Mouse (Mus musculus) limb, embryonic 11.5 days (tissue): Measurements from ENCODE around the gene Rel. TPM values are rescaled to one million over a fixed set of nuclear protein-coding genes. Genes with fewer than 3 reads are reported as not detected.
"Not testable (repeated sequence)": the region's sequence is repeated elsewhere in the genome, so short reads cannot be mapped to it uniquely, and the experiment has no call there.

Experiments
- ATAC-seq: fragments of 200-750 bp; cut with Nextera tagmentation; 2 replicates; pipeline ENCODE4 v1.8.0; 2017; ENCODE audit warnings: low read depth; ENCODE audit not compliant: insufficient number of reproducible peaks, low FRiP score, low TSS enrichment
- DNase-seq: peaks from one replicate; pipeline ENCODE4 v3.0.0-alpha.2; 2015; ENCODE audit warnings: low spot score
- H3K27ac ChIP-seq: fragments of 300-500 bp; sonication (generic); replicated peaks from 2 replicates; pipeline ENCODE4 v1.5.1; 2014; ENCODE audit warnings: low read depth, mild to moderate bottlenecking, low read length
- H3K27me3 ChIP-seq: fragments of 300-500 bp; sonication (generic); 2 replicates; pipeline ENCODE4 v1.6.1; 2014; ENCODE audit warnings: mild to moderate bottlenecking, low read length, mixed read lengths; ENCODE audit not compliant: control insufficient read depth, insufficient read depth
- H3K36me3 ChIP-seq: fragments of 300-500 bp; sonication (generic); 2 replicates; pipeline ENCODE4 v1.6.1; 2014; ENCODE audit warnings: mild to moderate bottlenecking, low read length, moderate library complexity, mixed read lengths; ENCODE audit not compliant: control insufficient read depth, insufficient read depth
- H3K4me1 ChIP-seq: fragments of 300-500 bp; sonication (generic); 2 replicates; pipeline ENCODE4 v1.6.1; 2014; ENCODE audit warnings: low read length, mixed read lengths; ENCODE audit not compliant: control insufficient read depth, insufficient read depth
- H3K4me2 ChIP-seq: fragments of 300-500 bp; sonication (generic); 2 replicates; pipeline ENCODE4 v1.6.1; 2014; ENCODE audit warnings: low read depth, mild to moderate bottlenecking, moderate library complexity; ENCODE audit not compliant: severe bottlenecking
- H3K4me3 ChIP-seq: fragments of 300-500 bp; sonication (generic); 2 replicates; pipeline ENCODE4 v1.5.1; 2014; ENCODE audit warnings: low read depth, low read length
- H3K9ac ChIP-seq: fragments of 300-500 bp; sonication (generic); 2 replicates; pipeline ENCODE4 v1.6.1; 2014; ENCODE audit warnings: mild to moderate bottlenecking, low read length
- H3K9me3 ChIP-seq: fragments of 300-500 bp; sonication (generic); 2 replicates; pipeline ENCODE4 v1.6.1; 2016; ENCODE audit warnings: low read length; ENCODE audit not compliant: control insufficient read depth
- WGBS: fragments of 180-500 bp; shearing (Covaris S2); extraction: QIAGEN DNeasy Blood & Tissue Kit; methylation state at CpG from one replicate; pipeline ENCODE4 v1.1.7; 2014; 5-methylcytosine and 5-hydroxymethylcytosine counted together
- polyA plus RNA-seq: library from polyadenylated mRNA; unstranded; fragments of >200 nt; fragmentation: Nextera tagmentation; extraction: Ambion mirVana; gene quantifications from 2 replicates; pipeline ENCODE4 v1.2.1, GENCODE M21; 2014

Rel gene
- 0.88 and 0.93 TPM in 2 replicates for polyA plus RNA-seq

DNA sequence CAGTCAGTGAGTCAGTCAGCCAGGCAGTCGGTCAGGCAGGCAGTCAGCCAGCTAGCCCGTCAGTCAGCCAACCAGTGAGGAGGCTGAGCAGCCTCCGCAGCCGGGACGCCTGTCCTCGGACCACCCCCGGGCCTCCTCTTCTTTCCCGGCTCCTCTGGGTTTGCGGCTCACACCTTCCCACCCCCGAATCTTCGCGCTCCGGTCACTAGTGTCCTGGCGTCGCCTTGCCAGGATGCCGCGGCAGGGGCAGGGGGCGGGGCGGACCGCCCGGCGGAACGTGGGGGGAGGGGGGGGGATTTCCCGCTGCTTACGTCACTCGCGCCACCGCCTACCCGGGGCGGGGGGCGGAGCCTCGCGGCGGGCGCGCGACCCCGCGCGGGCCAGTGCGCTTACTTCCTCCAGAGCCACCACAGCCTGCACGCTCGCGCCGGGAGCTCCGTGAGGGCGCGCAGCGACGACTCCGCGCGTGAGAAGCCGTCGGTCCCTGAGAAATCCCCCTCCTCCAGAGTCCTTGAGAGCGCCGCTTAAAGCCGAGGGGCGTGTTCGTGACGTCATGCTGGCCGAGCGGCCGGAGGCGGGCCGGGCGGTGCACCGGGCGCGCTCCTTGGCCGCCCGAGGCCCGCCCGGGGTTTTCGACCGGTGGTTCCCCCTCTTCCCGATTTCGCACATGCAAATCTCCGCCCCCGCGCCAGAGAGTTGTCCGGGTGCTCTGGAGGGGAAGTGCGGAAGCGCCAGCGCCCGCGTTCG is at the start of gene Rel:
Gene Rel (minus strand): TSS at position 211 of the 747 bp plus-strand sequence.
- H3K4me1 ChIP-seq = 0 out of 2 replicates have a peak, but pooled peaks cover 2% of the 10 kb centered on the region
- H3K27me3 ChIP-seq = no peaks in the 10 kb centered on the region
- H3K4me2 ChIP-seq = peak within 1 kb of the TSS; percentile 49
- peak within 1 kb of the TSS; percentile 66 for H3K4me3 ChIP-seq
- DNase-seq (peak; percentile 88), ATAC-seq (peak; percentile 91)
- under 1% methylated on average over 73 of the region's 88 CpGs for WGBS
- H3K9ac ChIP-seq = peak within 1 kb of the TSS; percentile 73
- no peaks in the 10 kb centered on the region for H3K36me3 ChIP-seq
- peak within 1 kb of the TSS; percentile 80 for H3K27ac ChIP-seq
- H3K9me3 ChIP-seq = no peaks in the 10 kb centered on the region

DNA sequence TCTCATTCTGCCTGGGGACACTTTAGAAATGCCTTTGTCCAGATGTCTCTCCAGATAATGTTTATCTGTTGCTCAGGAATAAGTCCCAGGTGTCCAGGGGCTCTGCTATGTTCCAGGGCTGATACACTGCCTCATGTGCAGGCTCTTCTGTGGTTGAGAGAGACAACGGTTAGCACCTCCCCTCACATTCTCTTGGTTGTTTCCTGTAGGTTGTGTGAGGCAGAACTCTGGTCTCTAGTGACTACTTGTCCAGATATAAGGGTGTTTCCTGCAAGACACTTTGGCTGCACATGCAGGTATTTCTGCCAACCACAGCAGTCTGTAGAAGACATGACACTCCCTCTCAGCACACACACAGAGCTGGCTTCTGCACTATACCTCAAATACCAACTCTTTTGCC is 48.0 kb upstream of the Rel start:
- H3K4me2 ChIP-seq = no peak overlapping the region
- H3K27me3 ChIP-seq = no peaks in the 10 kb centered on the region
- H3K27ac ChIP-seq = no peak overlapping the region
- 87% methylated on average over 1 of the region's 1 CpGs for WGBS
- DNase-seq (no peak), ATAC-seq (no peak)
- H3K4me1 ChIP-seq = no peaks in the 10 kb centered on the region
- no peaks in the 10 kb centered on the region for H3K36me3 ChIP-seq
- no peak overlapping the region for H3K4me3 ChIP-seq
- H3K9ac ChIP-seq = no peak overlapping the region
- no peaks in the 10 kb centered on the region for H3K9me3 ChIP-seq

GRCm38 (mm10) chr11:23810741-23811140 is 40.0 kb upstream of the Rel start:
- no peak overlapping the region for H3K4me3 ChIP-seq
- no peaks in the 10 kb centered on the region for H3K36me3 ChIP-seq
- no peak overlapping the region for H3K9ac ChIP-seq
- DNase-seq (no peak), ATAC-seq (no peak)
- no peak overlapping the region for H3K27ac ChIP-seq
- H3K4me2 ChIP-seq = no peak overlapping the region
- WGBS = 62% methylated on average over 2 of the region's 2 CpGs
- H3K9me3 ChIP-seq = no peaks in the 10 kb centered on the region
- no peaks in the 10 kb centered on the region for H3K4me1 ChIP-seq
- no peaks in the 10 kb centered on the region for H3K27me3 ChIP-seq

- DNase-seq (no peak), ATAC-seq (no peak)
- no peaks in the 10 kb centered on the region for H3K27me3 ChIP-seq
- H3K9me3 ChIP-seq = no peaks in the 10 kb centered on the region
- H3K4me3 ChIP-seq = no peak overlapping the region
- H3K9ac ChIP-seq = no peak overlapping the region
- no peaks in the 10 kb centered on the region for H3K36me3 ChIP-seq
- WGBS = 70% methylated on average over 3 of the region's 3 CpGs
- no peak overlapping the region for H3K4me2 ChIP-seq
- no peaks in the 10 kb centered on the region for H3K4me1 ChIP-seq
- no peak overlapping the region for H3K27ac ChIP-seq
Measured at GRCm38 (mm10) chr11:23805716-23806115, 34.9 kb upstream of the Rel start.

- H3K4me1 ChIP-seq = no peaks in the 10 kb centered on the region
- H3K9me3 ChIP-seq = no peaks in the 10 kb centered on the region
- no peak overlapping the region for H3K4me3 ChIP-seq
- H3K36me3 ChIP-seq = no peaks in the 10 kb centered on the region
- no peak overlapping the region for H3K27ac ChIP-seq
- WGBS = 88% methylated on average over 7 of the region's 7 CpGs
- H3K27me3 ChIP-seq = no peaks in the 10 kb centered on the region
- no peak for DNase-seq
- no peak for ATAC-seq
- no peak overlapping the region for H3K9ac ChIP-seq
- no peak overlapping the region for H3K4me2 ChIP-seq
Measured at GRCm38 (mm10) chr11:23803136-23803535, 32.4 kb upstream of the Rel start.

- no peak overlapping the region for H3K27ac ChIP-seq
- no peaks in the 10 kb centered on the region for H3K36me3 ChIP-seq
- ATAC-seq (no peak), DNase-seq (no peak)
- WGBS = 91% methylated on average over 1 of the region's 1 CpGs
- no peaks in the 10 kb centered on the region for H3K9me3 ChIP-seq
- no peak overlapping the region for H3K4me2 ChIP-seq
- no peaks in the 10 kb centered on the region for H3K4me1 ChIP-seq
- no peak overlapping the region for H3K9ac ChIP-seq
- H3K27me3 ChIP-seq = no peaks in the 10 kb centered on the region
- H3K4me3 ChIP-seq = no peak overlapping the region
Measured at GRCm38 (mm10) chr11:23802256-23802655, 31.5 kb upstream of the Rel start.

- Histone ChIP-seq H3K4me2 (no peak overlapping the region), H3K9me3 (no peaks in the 10 kb centered on the region)
Measured at GRCm38 (mm10) chr11:23801851-23802250, 31.1 kb upstream of the Rel start.

GRCm38 (mm10) chr11:23783677-23784076 is 12.9 kb upstream of the Rel start:
- H3K27ac ChIP-seq, H3K9me3 ChIP-seq, H3K4me2 ChIP-seq, H3K36me3 ChIP-seq, H3K4me1 ChIP-seq, H3K27me3 ChIP-seq, ATAC-seq, H3K4me3 ChIP-seq, DNase-seq, H3K9ac ChIP-seq: not testable (repeated sequence)
- 89% methylated on average over 5 of the region's 5 CpGs for WGBS

More at GRCm38 (mm10) chr11:23801851-23802250, 31.1 kb upstream of the Rel start:
- Histone ChIP-seq H3K9ac (no peak overlapping the region), H3K4me1 (no peaks in the 10 kb centered on the region), H3K36me3 (no peaks in the 10 kb centered on the region), H3K27me3 (no peaks in the 10 kb centered on the region), H3K27ac (no peak overlapping the region), H3K4me3 (no peak overlapping the region)
- WGBS = 76% methylated on average over 7 of the region's 7 CpGs
- DNase-seq = no peak
- no peak for ATAC-seq

DNA sequence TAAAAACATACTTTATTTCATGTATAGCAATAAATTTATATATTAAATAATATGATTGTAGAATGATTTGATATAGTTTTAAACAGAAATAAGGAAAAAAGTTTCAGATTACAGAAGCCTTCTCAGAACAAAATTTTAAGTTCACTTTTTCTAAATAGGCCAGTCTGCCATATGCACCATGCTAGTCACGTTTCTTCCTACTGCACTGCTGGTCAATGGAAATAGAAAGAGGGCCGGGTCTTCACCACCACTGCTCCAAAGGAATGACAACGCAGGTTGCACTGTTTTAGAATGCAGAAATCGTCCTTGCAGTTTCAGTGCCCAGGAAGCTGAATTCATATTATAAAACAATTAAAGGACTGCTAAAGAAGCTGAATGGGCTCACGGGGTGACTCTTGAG is 12.3 kb upstream of the Rel start:
- Histone ChIP-seq H3K4me1 (no peaks in the 10 kb centered on the region), H3K36me3 (no peaks in the 10 kb centered on the region), H3K9ac (no peak overlapping the region), H3K27me3 (no peaks in the 10 kb centered on the region), H3K9me3 (no peaks in the 10 kb centered on the region), H3K4me2 (no peak overlapping the region), H3K4me3 (no peak overlapping the region), H3K27ac (no peak overlapping the region)
- DNase-seq (no peak), ATAC-seq (no peak)
- 84% methylated on average over 5 of the region's 5 CpGs for WGBS
